Mouse (Mus musculus) myocyte (in vitro differentiated cells): ENCODE measurements around the gene Kctd13. TPM values are rescaled to one million over a fixed set of nuclear protein-coding genes. Genes with fewer than 3 reads are reported as not detected.

Source experiments
- H3K27me3 ChIP-seq: one replicate; pipeline ENCODE4 v1.6.1; 2011; ENCODE audit not compliant: control insufficient read depth, insufficient read depth, insufficient read length
- H3K36me3 ChIP-seq: one replicate; pipeline ENCODE4 v1.6.1; 2011; ENCODE audit not compliant: control insufficient read depth, insufficient read depth
- H3K4me2 ChIP-seq: one replicate; pipeline ENCODE4 v1.6.1; 2011; ENCODE audit warnings: low read depth, control low read depth
- H3K4me3 ChIP-seq: one replicate; pipeline ENCODE4 v1.5.1; 2011; ENCODE audit warnings: mild to moderate bottlenecking, control low read depth, moderate library complexity
- H3K79me2 ChIP-seq: one replicate; pipeline ENCODE4 v1.6.1; 2011; ENCODE audit not compliant: control insufficient read depth, insufficient read depth
- H3ac ChIP-seq: one replicate; pipeline ENCODE4 v1.6.1; 2011; ENCODE audit not compliant: control insufficient read depth, insufficient read length
- CEBPB ChIP-seq: IDR thresholded peaks from 2 replicates; pipeline ENCODE4 v1.6.1; 2011; ENCODE audit warnings: mild to moderate bottlenecking, moderate library complexity; ENCODE audit not compliant: poor library complexity, insufficient read depth, severe bottlenecking
- E2F4 ChIP-seq: IDR thresholded peaks from one replicate; pipeline ENCODE4 v1.6.1; 2011; ENCODE audit warnings: mild to moderate bottlenecking, control low read depth, moderate library complexity; ENCODE audit not compliant: insufficient read depth
- MAX ChIP-seq: IDR thresholded peaks from one replicate; pipeline ENCODE4 v1.6.1; 2011; ENCODE audit warnings: low read depth, mild to moderate bottlenecking, control low read depth
- MYOD1 ChIP-seq, 3 experiments: IDR thresholded peaks; one replicate each; pipeline ENCODE4 v1.6.1; 2011; ENCODE audit warnings: control low read depth in 2 of 3, low read depth in 2 of 3, mild to moderate bottlenecking in 2 of 3, moderate library complexity in 1 of 3; ENCODE audit not compliant: insufficient read length in 2 of 3, control insufficient read depth in 1 of 3
- MYOG ChIP-seq, 3 experiments: IDR thresholded peaks; one replicate each; pipeline ENCODE4 v1.6.1; 2011; ENCODE audit warnings: control low read depth in 2 of 3, low read depth in 2 of 3, mild to moderate bottlenecking in 2 of 3; ENCODE audit not compliant: insufficient read length in 2 of 3, control insufficient read depth in 1 of 3, insufficient read depth in 1 of 3
- POLR2A ChIP-seq: IDR thresholded peaks from one replicate; pipeline ENCODE4 v1.6.1; 2011; ENCODE audit warnings: low read depth, mild to moderate bottlenecking, control low read depth, moderate library complexity; ENCODE audit not compliant: insufficient read length
- POLR2AphosphoS2 ChIP-seq: IDR thresholded peaks from one replicate; pipeline ENCODE4 v1.6.1; 2011; ENCODE audit warnings: low read depth, control low read depth; ENCODE audit not compliant: insufficient read length
- REST ChIP-seq: IDR thresholded peaks from one replicate; pipeline ENCODE4 v1.6.1; 2011; ENCODE audit warnings: mild to moderate bottlenecking, control low read depth, moderate library complexity; ENCODE audit not compliant: insufficient read depth, insufficient read length
- SRF ChIP-seq: IDR thresholded peaks from one replicate; pipeline ENCODE4 v1.6.1; 2011; ENCODE audit warnings: low read depth; ENCODE audit not compliant: control insufficient read depth, insufficient read length
- TCF12 ChIP-seq: IDR thresholded peaks from one replicate; pipeline ENCODE4 v1.6.1; 2011; ENCODE audit warnings: mild to moderate bottlenecking, control low read depth; ENCODE audit not compliant: poor library complexity, insufficient read depth, severe bottlenecking
- TCF3 ChIP-seq: IDR thresholded peaks from one replicate; pipeline ENCODE4 v1.6.1; 2011; ENCODE audit warnings: low read depth, control low read depth; ENCODE audit not compliant: insufficient read length
- USF1 ChIP-seq: IDR thresholded peaks from one replicate; pipeline ENCODE4 v1.6.1; 2011; ENCODE audit warnings: low read depth, mild to moderate bottlenecking, control low read depth, moderate library complexity
- polyA plus RNA-seq: library from polyadenylated mRNA; unstranded; fragments of >200 nt; fragmentation: generic; extraction: Trizol; gene quantifications from one replicate; pipeline ENCODE4 v1.2.1, GENCODE M21; 2012; ENCODE audit warnings: missing spikeins

Gene Kctd13
- polyA plus RNA-seq: 14.6 TPM

- peak within 1 kb of the TSS; percentile 65 for H3K4me3 ChIP-seq
- peak within 1 kb of the TSS; percentile 99 for H3K4me2 ChIP-seq
- H3K27me3 ChIP-seq: no peaks in the 10 kb centered on the region
- H3K36me3 ChIP-seq: no peaks in the 10 kb centered on the region
- H3K79me2 ChIP-seq: no peaks in the 10 kb centered on the region
- TF ChIP-seq TCF3 (no peak), REST (no peak), MYOD1 (IDR thresholded peaks at IDR 0.05; ENCODE audit: control insufficient read depth in 1 of 3, insufficient read length in 2 of 3, low read depth in 2 of 3) (peak in 1 of 3 experiments; percentile 1), POLR2AphosphoS2 (peak; percentile 68), E2F4 (no peak), SRF (no peak), CEBPB (no peak), USF1 (no peak), MYOG (IDR thresholded peaks at IDR 0.05; ENCODE audit: control insufficient read depth in 1 of 3, insufficient read depth in 1 of 3, insufficient read length in 2 of 3, low read depth in 2 of 3) (no peak), MAX (no peak), POLR2A (peak; percentile 67)
- H3ac ChIP-seq: peak within 1 kb of the TSS; percentile 64
Measured at GRCm38 (mm10) chr7:126928384-126929037, at the start of gene Kctd13. Kctd13 (plus strand) TSS chr7:126928879.

GRCm38 (mm10) chr7:126881040-126881439 is 47.6 kb upstream of the Kctd13 start:
- H3K27me3 ChIP-seq: no peaks in the 10 kb centered on the region
- TF ChIP-seq MYOG (IDR thresholded peaks at IDR 0.05; ENCODE audit: control insufficient read depth in 1 of 3, insufficient read depth in 1 of 3, insufficient read length in 2 of 3, low read depth in 2 of 3) (no peak), REST (no peak), MAX (no peak), POLR2A (no peak), POLR2AphosphoS2 (no peak), USF1 (no peak)
- peaks cover 8% of the 10 kb centered on the region for H3K36me3 ChIP-seq
- H3K4me3 ChIP-seq: no peak overlapping the region
- peak overlapping the region; percentile 92 for H3K4me2 ChIP-seq
- H3ac ChIP-seq: no peak overlapping the region
- H3K79me2 ChIP-seq: peaks cover 37% of the 10 kb centered on the region

- H3K4me2 ChIP-seq: peak overlapping the region; percentile 92
- TF ChIP-seq CEBPB: no peak
- no peak for TF ChIP-seq MAX
- TF ChIP-seq POLR2A: no peak
- no peak for TF ChIP-seq TCF3
- TF ChIP-seq MYOG (IDR thresholded peaks at IDR 0.05; ENCODE audit: control insufficient read depth in 1 of 3, insufficient read depth in 1 of 3, insufficient read length in 2 of 3, low read depth in 2 of 3): no peak
- no peak for TF ChIP-seq MYOD1 (IDR thresholded peaks at IDR 0.05; ENCODE audit: control insufficient read depth in 1 of 3, insufficient read length in 2 of 3, low read depth in 2 of 3)
- no peak for TF ChIP-seq TCF12
- TF ChIP-seq REST: no peak
- TF ChIP-seq E2F4: no peak
- no peak for TF ChIP-seq POLR2AphosphoS2
- TF ChIP-seq SRF: no peak
- no peak for TF ChIP-seq USF1
- H3K27me3 ChIP-seq: no peaks in the 10 kb centered on the region
- H3ac ChIP-seq: peak overlapping the region; percentile 92
- H3K4me3 ChIP-seq: peak overlapping the region; percentile 92
- H3K36me3 ChIP-seq: no peaks in the 10 kb centered on the region
- H3K79me2 ChIP-seq: peaks cover 37% of the 10 kb centered on the region
Measured at GRCm38 (mm10) chr7:126883731-126884181, 44.9 kb upstream of the Kctd13 start.

- TF ChIP-seq MYOG (IDR thresholded peaks at IDR 0.05; ENCODE audit: control insufficient read depth in 1 of 3, insufficient read depth in 1 of 3, insufficient read length in 2 of 3, low read depth in 2 of 3): peak in 1 of 3 experiments; percentile 20
- TF ChIP-seq POLR2AphosphoS2: peak; percentile 96
- TF ChIP-seq CEBPB: no peak
- no peak for TF ChIP-seq TCF3
- peak; percentile 90 for TF ChIP-seq POLR2A
- peak; percentile 55 for TF ChIP-seq MAX
- H3K36me3 ChIP-seq: no peaks in the 10 kb centered on the region
- peak within 1 kb of the TSS; percentile 92 for H3K4me3 ChIP-seq
- H3K4me2 ChIP-seq: peak within 1 kb of the TSS; percentile 92
- no peaks in the 10 kb centered on the region for H3K27me3 ChIP-seq
- peak within 1 kb of the TSS; percentile 92 for H3ac ChIP-seq
- H3K79me2 ChIP-seq: peaks cover 37% of the 10 kb centered on the region
Measured at GRCm38 (mm10) chr7:126884286-126885164, 44.2 kb upstream of the Kctd13 start, which contains the start of gene Taok2. Taok2 (minus strand) TSS chr7:126884703.
